Mouse (Mus musculus): ENCODE results near the gene Rhbdd3.
"Not testable (repeated sequence)": the region's sequence is repeated elsewhere in the genome, so short reads cannot be mapped to it uniquely, and the experiment has no call there.

The Rhbdd3 gene

GRCm38 (mm10) chr11:5065056-5065821 lies 33.5 kb upstream of the Rhbdd3 start, which contains the start of gene Gas2l1:
Gene Gas2l1 (minus strand): TSS chr11:5065327.
- peak; percentile 67 for DNase-seq (ENCODE audit: low read depth, low spot score)

DNA sequence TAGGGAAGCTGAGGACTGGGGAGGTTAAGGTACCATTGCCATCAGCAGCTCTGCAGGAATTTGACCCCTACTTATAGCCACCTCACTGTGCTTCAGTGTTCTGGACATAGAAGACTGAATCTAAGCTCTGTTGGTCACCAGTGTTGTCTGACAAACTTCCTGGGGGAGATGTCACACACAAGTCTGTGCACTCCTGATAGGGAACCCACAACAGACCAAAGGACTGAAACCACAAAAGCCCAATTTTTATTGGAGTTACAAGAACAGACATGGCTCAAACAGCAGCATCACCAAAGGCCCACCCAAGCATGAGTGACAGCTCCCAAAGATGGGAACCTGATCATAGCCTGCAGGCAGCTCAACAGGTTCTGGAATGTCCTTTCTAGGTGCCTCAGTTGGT lies 31.7 kb upstream of the Rhbdd3 start:
- no peak for DNase-seq (ENCODE audit: low read depth, low spot score)

DNA sequence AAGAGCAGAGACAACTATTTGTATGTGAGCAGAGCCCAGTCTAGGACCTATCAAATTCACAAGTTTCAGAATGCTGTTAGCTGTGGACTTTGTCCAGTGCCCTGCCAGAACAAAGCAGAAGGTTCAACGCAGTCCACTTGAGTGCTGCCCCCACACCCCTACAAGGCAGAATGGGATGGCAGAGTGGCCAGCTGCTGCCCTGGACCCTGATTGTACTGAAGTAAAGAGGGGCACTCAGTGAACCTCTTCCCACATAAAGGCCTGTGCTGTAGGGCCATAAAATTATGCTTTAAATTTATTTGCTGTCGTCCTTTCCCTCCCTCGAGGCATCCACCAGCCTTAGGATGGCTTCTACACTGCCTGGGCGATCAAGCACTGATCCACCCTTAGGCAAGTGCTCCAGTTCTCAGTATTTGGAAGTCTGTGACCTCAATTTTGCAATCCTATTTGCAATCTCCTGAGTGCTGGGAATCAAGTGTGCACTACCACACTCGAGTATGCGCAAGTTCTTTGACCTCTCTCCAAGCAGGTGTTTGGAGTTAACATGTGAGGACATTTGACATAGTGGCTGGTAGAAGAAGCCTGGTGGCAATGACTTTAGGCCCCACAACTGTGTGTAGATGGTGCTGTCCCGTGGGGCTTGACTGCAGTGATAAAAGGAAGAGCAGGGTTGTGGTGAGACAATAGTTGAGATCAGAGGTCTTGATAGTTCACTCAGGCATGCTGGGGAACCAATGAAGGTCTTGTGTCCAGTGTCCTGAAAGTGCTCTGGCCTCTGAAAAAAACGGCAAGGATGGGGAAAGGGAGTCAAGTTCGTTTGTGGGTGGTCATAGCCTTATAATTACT lies 30.4 kb upstream of the Rhbdd3 start:
- no peak for DNase-seq (ENCODE audit: low read depth, low spot score)

DNA sequence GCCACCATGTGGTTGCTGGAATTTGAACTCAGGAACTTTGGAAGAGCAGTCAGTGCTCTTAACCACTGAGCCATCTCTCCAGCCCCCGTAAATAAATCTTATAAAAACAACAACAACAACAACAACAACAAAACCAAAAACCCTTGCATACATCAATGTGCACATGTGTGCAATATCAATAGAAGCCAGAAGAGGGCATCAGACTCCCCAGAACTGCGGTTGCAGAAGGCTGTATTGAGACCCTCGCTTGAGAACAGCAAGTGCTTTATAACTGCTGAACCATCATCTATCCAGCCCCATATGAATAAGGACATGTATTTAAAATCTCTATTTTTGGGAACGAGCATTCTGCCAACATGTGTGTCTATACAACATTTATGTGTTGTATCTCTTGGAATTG lies 23.8 kb upstream of the Rhbdd3 start:
- no peak for DNase-seq (ENCODE audit: low read depth, low spot score)

DNA sequence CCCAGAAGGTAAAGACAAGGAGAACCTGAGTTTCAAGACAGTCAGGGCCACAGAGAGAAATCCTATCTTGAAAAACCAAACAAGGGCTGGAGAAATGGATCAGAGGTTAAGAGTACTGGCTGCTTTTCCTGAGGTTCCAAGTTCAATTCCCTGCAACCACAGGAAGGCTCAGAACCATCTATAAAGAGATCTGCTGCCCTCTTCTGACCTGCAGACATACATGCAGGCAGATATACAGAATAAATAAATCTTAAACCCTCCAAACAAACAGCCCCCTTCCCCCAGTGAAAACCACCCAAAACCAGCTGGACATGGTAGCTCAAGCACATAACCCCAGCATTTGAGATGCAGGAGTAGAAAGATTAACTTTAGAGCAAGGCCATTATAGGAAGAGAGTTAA lies 23.0 kb upstream of the Rhbdd3 start:
- DNase-seq (ENCODE audit: low read depth, low spot score), result no peak

DNA sequence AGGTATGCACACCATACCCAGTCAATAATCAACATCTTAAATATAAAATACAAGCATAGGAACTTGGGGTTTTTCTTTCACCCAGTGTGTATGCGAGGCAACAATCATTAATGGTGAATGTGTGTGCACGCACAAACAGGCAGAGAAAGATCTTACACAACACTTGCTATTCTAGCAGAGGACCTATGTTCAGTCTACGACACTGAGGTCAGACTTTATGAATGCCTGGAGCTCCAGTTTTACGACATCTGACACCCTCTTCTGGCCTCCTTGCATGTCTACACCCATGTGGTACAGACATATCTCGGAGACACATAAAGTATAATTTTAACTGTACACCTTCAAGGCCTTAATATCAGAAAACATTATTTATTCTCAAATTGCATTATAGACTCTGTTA lies 21.9 kb upstream of the Rhbdd3 start:
- not testable (repeated sequence) for DNase-seq (ENCODE audit: low read depth, low spot score)

DNA sequence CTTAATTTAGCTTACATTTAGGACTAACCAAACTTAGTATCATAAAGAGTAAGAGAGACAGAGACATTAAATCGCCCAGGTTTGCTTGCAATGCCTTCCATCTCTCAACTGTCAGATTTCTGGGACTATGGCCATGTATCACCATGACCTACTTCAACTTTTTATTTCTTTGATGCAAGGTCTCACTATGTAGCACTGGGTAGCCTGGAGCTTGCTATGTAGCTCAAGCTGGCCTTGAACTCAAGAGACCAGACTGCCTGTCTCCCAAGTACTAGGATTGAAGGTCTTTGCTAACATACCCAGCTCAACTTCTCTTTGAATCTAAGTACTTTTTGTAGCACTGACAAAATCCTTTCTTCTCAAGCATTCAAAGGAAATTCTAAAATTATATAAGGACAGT lies 9.6 kb upstream of the Rhbdd3 start:
- DNase-seq (ENCODE audit: low read depth, low spot score), result no peak

GRCm38 (mm10) chr11:5091706-5092105 lies 7.0 kb upstream of the Rhbdd3 start:
- no peak for DNase-seq (ENCODE audit: low read depth, low spot score)

- no peak for DNase-seq (ENCODE audit: low read depth, low spot score)
Measured at GRCm38 (mm10) chr11:5095877-5096276, 2.8 kb upstream of the Rhbdd3 start.

- DNase-seq (ENCODE audit: low read depth, low spot score), result no peak
Measured at GRCm38 (mm10) chr11:5096480-5097020, 2.2 kb upstream of the Rhbdd3 start.

- DNase-seq (ENCODE audit: low read depth, low spot score), result no peak
Measured at GRCm38 (mm10) chr11:5098035-5098735, 541 bp upstream of the Rhbdd3 start.

GRCm38 (mm10) chr11:5099576-5100183 lies 954 bp downstream of the Rhbdd3 start:
- no peak for DNase-seq (ENCODE audit: low read depth, low spot score)

DNA sequence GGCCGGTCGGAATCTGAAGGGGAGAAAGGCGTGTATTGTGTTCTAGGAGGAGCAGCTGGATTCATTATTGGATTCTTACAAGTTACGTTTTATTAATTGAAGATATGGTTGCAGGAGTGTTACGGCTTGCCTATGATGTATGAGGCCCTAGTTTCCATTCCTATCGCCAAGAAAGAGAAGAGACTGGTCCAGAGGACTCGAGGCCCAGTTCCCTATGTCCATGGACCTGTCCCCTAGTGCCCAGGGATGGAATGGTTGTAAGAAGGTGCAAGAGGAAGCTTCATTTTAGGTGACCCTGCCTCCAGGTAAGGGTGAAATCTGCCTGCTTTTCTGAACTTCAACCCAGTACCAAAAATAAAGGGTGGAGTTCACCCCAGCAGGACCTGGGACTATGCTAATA lies 1.6 kb downstream of the Rhbdd3 start:
- DNase-seq (ENCODE audit: low read depth, low spot score), result no peak

- DNase-seq (ENCODE audit: low read depth, low spot score), result no peak
Measured at GRCm38 (mm10) chr11:5100801-5101200, 2.1 kb downstream of the Rhbdd3 start.

DNA sequence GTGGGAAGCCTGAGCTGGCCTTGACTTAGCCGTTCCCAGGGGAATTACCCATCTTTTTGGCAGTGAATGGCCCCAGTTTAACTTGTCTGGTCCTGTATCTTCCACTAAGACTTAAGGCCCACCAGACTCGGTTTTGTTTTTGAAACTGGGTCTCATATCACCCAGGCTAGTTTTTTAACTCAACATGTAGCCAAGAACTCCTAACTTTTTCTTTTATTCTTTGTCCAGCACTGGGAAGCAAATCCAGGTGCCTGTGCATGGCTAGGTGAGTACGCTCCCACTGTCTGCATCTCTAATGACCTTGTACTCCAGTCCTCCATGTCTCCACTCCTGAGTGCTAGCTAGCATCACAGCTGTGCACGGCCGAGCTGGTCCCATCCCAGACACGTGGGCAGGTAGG lies 2.9 kb downstream of the Rhbdd3 start:
- DNase-seq (ENCODE audit: low read depth, low spot score), result no peak

- no peak for DNase-seq (ENCODE audit: low read depth, low spot score)
Measured at GRCm38 (mm10) chr11:5102384-5102783, 3.7 kb downstream of the Rhbdd3 start.

DNA sequence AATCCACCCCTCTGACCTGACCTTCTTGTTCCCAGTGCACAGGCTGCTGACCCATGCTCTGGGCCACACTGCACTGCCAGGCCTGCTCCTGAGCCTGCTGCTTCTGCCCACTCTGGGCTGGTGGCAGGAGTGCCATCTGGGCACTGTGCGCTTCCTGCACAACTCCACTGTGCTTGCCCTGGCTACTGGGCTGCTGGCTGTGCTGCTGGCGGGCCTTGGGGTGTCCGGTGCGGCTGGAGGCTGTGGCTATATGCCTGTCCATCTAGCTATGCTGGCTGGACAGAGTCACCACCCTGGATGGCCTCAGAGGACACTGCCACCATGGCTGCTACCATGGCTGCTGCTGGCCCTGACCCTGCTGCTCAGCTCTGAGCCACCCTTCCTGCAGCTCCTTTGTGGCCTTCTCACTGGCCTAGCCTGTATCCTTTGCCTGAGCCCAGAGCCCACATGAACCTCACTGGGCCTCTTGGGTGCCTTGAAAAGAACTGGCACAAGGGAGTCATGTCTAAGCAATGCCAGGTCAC lies 5.3 kb downstream of the Rhbdd3 start:
- DNase-seq (ENCODE audit: low read depth, low spot score), result no peak

DNA sequence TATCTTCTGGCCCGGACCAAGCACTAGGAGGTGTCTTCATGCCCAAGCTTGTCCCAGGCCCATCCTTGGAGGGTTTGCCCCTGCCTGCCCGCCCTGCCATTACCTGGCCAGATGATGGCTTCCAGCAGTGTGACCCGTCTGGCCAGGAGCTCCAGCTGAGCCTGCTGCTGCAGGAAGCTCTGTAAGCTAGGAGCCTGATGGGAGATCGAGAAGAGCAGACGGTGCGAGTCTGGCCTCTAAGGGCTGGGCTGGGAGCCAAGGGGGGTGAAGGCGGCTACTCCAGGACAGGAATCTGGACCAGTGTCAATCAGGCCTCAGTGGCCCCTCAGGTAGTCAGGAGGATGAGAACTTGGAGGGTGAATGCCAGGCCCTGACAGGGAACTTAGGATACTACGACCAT lies 10.7 kb downstream of the Rhbdd3 start:
- DNase-seq (ENCODE audit: low read depth, low spot score), result no peak

DNA sequence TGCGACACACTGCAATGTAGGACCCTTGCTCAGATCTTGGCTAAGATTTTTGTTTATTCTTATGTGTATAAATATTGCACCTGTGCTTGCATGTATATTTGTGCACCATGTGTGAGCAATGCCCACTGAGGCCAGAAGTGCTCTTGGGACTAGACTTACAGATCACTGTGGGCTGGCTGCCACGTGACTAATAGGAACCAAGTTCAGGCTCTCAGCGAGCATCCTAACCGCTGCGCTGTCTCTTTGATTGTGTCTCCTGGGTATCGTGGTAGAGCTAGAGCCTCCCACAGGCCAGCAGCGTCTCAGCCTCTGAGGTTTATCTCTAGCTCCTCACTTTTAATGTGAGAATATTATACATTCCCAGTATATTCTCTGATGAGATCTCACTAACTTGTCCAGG lies 14.9 kb downstream of the Rhbdd3 start:
- no peak for DNase-seq (ENCODE audit: low read depth, low spot score)

DNA sequence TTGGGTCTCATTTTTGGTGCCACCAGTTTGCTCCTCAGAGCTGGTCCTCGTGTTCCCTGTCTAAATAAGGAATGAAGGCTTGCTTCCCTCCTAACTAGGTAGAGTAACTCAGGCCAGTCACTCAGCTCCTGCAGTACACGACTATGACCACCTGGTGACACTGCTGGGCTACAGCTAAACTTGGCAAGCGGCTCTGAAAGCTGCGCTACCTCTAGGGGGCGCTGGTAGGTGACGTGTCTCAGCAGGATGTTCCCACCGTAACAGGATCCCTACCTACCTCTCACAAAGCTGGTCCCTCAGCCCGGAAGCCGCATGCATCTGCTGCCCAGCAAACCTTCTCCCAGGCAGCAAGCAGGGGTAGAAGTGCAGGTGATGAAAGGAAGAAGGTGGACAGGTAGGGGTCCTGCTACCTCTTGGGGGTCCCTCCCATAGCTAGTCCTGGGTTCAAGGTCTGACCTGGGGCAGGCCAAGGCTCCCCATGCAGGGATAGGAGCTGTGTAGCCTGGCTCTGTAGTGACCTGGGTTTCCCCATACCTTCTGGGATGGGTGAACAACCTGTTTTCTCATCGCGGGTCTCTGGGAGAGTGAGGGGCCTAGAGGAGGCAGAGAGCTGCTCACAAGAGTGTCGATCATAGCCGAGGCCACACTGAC lies 16.3 kb downstream of the Rhbdd3 start:
- no peak for DNase-seq (ENCODE audit: low read depth, low spot score)

- no peak for DNase-seq (ENCODE audit: low read depth, low spot score)
Measured at GRCm38 (mm10) chr11:5125713-5126112, 27.0 kb downstream of the Rhbdd3 start.

Measured in brain, embryonic 18.5 days (tissue).